Mouse (Mus musculus) layer of hippocampus, adult 2 months (tissue): Measurements from ENCODE around the gene Prdm16. TPM values are rescaled to one million over a fixed set of nuclear protein-coding genes. Genes with fewer than 3 reads are reported as not detected.

Experiments used
- DNase-seq, 2 experiments: peaks; one replicate each; pipeline ENCODE4 v3.0.0; 2022; ENCODE audit warnings: low spot score in 2 of 2
- H3K27ac ChIP-seq: fragments of 200-600 bp; 2 replicates; pipeline ENCODE4 v1.8.1; 2022
- H3K4me3 ChIP-seq: fragments of 200-600 bp; 2 replicates; pipeline ENCODE4 v1.8.1; 2022; ENCODE audit warnings: mild to moderate bottlenecking
- CTCF ChIP-seq: fragments of 200-600 bp; conservative IDR thresholded peaks from 2 replicates; pipeline ENCODE4 v1.8.1; 2022; ENCODE audit warnings: antibody characterized with exemption, mild to moderate bottlenecking, moderate library complexity
- total RNA-seq, 2 experiments: library from RNA; stranded (reverse); gene quantifications; 2 replicates each; pipeline ENCODE4 v1.2.3; 2021

The Prdm16 gene
- total RNA-seq, 2 experiments from 2014 or later: 10.8 to 11.5 TPM

- no peak for DNase-seq
- no peak for TF ChIP-seq CTCF
- Histone ChIP-seq H3K27ac (peak overlapping the region; percentile 84), H3K4me3 (no peak overlapping the region)
Measured at GRCm38 (mm10) chr4:154481771-154482637, 154.7 kb downstream of the Prdm16 start.

GRCm38 (mm10) chr4:154480544-154481260 lies 156.0 kb downstream of the Prdm16 start:
- H3K4me3 ChIP-seq: no peak overlapping the region
- TF ChIP-seq CTCF: no peak
- H3K27ac ChIP-seq: peak overlapping the region; percentile 84; the same call in 1 of the 2 replicates
- no peak for DNase-seq

DNA sequence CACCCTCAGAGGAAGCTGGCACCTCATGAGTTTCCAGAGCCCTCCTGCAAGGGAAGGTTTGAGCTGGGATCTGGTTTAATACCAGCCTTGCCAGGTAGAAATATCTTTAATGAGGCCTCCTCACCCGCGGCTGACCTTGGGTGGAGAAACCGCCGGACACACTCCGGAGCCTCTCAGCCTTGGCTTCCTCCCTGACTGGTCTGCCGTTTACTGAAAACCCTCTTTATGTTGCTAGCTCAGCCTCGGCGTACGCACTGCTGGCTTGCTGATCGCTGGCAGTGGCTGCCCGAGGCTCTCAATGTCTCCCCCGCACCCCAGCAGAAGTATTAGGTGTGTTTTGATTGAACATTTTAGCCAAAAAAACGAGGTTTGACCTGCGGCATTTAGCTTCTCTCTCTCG lies 156.5 kb downstream of the Prdm16 start:
- no peak for DNase-seq
- TF ChIP-seq CTCF: no peak
- Histone ChIP-seq H3K4me3 (no peak overlapping the region), H3K27ac (peak overlapping the region; percentile 84; the same call in 1 of the 2 replicates)

DNA sequence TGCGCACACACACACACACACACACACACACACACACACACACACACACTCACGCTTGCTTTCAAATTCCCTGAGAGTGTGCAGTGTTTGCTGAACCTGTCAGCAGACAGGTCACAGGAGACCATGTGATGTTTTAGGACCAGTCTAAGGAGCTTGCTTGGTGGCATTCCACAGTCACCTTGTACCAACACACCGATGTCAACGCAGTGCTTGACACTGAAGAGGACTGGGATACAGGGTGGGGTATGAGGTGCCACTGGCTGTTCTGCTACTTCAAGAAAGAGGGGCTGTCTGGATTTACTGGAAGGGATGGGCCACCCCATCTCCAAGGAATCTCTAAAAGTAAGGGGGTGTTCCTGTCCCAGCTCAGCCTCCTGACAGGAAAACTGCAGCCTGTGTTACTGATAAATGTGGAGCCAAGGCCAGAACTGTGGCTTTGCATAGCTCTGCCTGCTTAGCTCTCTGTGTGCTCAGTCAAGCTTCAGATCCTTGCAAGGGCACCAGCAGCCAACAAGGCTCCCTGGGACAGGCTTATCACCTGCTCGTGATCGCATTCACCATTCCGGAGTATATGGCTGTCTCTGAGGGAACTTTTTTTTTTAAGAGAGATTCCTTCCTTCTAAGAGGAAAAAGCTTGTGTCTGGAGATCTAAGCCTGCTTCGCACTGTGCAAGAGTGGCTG lies 157.6 kb downstream of the Prdm16 start:
- Histone ChIP-seq H3K4me3 (no peak overlapping the region), H3K27ac (peak overlapping the region; percentile 84; the same call in 1 of the 2 replicates)
- no peak for TF ChIP-seq CTCF
- DNase-seq: no peak

GRCm38 (mm10) chr4:154473571-154474307 lies 162.9 kb downstream of the Prdm16 start:
- no peak for DNase-seq
- no peak for TF ChIP-seq CTCF
- no peak overlapping the region for H3K27ac ChIP-seq
- no peak overlapping the region for H3K4me3 ChIP-seq

GRCm38 (mm10) chr4:154472569-154472968 lies 164.1 kb downstream of the Prdm16 start:
- no peak for TF ChIP-seq CTCF
- H3K4me3 ChIP-seq: no peak overlapping the region
- no peak for DNase-seq
- no peak overlapping the region for H3K27ac ChIP-seq

DNA sequence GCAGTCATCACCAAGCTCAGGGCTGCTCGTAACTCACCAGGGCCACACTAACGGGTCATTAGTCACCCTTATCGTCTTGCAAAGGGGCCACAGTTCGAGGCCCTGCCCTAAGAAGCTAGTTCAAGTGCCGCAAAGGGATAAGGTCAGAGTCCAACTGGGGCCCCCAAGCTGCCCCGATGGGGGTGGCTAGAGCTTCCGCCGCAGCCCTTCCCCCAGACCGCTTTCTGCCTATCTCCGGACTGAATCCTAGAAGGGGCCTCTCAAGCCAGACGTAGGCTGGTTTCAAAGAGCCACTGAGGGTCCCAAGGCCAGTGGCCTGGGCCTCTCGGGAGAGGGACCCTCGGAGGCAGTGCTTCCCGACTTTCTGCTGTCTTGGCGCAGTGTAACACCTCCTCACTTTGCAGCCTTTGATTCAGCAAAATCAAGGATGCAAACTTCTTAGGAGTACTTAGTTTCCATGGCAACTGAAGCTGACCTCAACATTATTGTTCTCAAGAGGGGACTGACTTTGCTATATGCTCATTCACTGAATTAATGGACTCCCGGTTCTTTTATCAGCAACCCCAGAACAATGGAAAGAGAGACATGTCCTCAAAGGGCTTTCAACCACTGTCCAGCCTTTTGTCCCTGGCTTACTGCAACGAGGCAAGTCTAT lies 165.1 kb downstream of the Prdm16 start:
- DNase-seq: no peak
- Histone ChIP-seq H3K27ac (no peak overlapping the region), H3K4me3 (no peak overlapping the region)
- TF ChIP-seq CTCF: no peak

DNA sequence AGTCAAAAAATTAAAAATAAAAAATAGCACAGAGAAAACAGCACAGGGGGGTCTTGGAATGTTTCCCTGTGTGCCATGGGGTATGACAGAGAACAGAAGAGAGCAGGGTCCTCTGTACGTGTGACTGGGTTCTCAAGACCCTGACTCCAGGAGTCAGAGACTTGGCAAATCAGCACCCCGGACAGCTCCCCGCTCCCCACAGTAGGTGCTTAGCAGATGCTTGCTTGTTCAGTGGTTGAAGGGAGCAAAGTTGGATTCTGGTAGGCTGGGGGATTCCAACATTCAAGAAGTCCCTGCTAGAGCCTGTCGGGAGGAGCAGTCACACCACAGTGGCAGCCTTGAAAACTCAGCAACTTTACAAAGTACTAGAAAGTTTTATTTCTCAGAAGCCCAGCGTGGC lies 170.4 kb downstream of the Prdm16 start:
- Histone ChIP-seq H3K27ac (no peak overlapping the region), H3K4me3 (no peak overlapping the region)
- TF ChIP-seq CTCF: no peak
- no peak for DNase-seq

- no peak for DNase-seq
- Histone ChIP-seq H3K27ac (peak overlapping the region; percentile 75; the same call in 1 of the 2 replicates), H3K4me3 (no peak overlapping the region)
- TF ChIP-seq CTCF: no peak
Measured at GRCm38 (mm10) chr4:154465123-154465522, 171.6 kb downstream of the Prdm16 start.

DNA sequence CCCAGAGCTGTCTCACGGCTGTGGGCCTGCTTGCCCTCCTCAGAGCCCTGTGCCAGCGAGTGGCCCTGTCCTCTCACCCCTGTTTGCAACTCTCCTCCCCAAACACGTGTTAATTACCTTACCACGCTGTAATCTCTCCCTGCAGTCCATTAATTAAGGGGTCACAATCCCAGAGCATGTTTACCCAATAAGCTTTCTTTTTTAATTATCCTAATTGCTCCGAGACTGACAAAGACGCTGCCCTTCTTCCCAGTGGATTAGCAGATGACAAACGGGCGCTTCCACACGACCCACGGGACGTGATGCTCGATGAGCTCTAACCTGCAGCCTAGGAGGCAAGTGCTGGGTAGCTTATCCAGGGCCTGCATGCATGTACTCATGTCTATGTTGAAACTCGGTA lies 176.7 kb downstream of the Prdm16 start:
- Histone ChIP-seq H3K4me3 (no peak overlapping the region), H3K27ac (no peak overlapping the region)
- TF ChIP-seq CTCF: no peak
- DNase-seq: no peak

- H3K27ac ChIP-seq: no peak overlapping the region
- H3K4me3 ChIP-seq: no peak overlapping the region
- TF ChIP-seq CTCF: no peak
- DNase-seq: no peak
Measured at GRCm38 (mm10) chr4:154457756-154458155, 178.9 kb downstream of the Prdm16 start.

GRCm38 (mm10) chr4:154456265-154456822 lies 180.3 kb downstream of the Prdm16 start:
- no peak overlapping the region for H3K27ac ChIP-seq
- no peak for DNase-seq

More at GRCm38 (mm10) chr4:154456265-154456822, 180.3 kb downstream of the Prdm16 start:
- TF ChIP-seq CTCF: no peak
- no peak overlapping the region for H3K4me3 ChIP-seq
